Mouse (Mus musculus) forebrain, postnatal 0 days (tissue): Measurements from ENCODE around the gene Fcrl6. TPM values are rescaled to one million over a fixed set of nuclear protein-coding genes. Genes with fewer than 3 reads are reported as not detected.

ENCODE experiments used
- ATAC-seq: fragments of 200-750 bp; cut with Nextera tagmentation; 2 replicates; pipeline ENCODE4 v1.8.0; 2017; ENCODE audit warnings: mild to moderate bottlenecking, moderate library complexity
- DNase-seq: peaks from one replicate; pipeline ENCODE4 v3.0.0-alpha.2; 2015
- H3K27ac ChIP-seq: fragments of 300-500 bp; sonication (generic); 2 replicates; pipeline ENCODE4 v1.5.1; 2014; ENCODE audit warnings: low read depth, mild to moderate bottlenecking, antibody characterized with exemption, low read length, moderate library complexity, mixed read lengths
- H3K27me3 ChIP-seq: fragments of 300-500 bp; sonication (generic); 2 replicates; pipeline ENCODE4 v1.6.1; 2014; ENCODE audit warnings: mild to moderate bottlenecking, low read length, mixed read lengths; ENCODE audit not compliant: insufficient read depth
- H3K36me3 ChIP-seq: fragments of 300-500 bp; sonication (generic); 2 replicates; pipeline ENCODE4 v1.6.1; 2014; ENCODE audit warnings: mild to moderate bottlenecking, moderate library complexity; ENCODE audit not compliant: insufficient read depth
- H3K4me1 ChIP-seq: fragments of 300-500 bp; sonication (generic); 2 replicates; pipeline ENCODE4 v1.6.1; 2014; ENCODE audit warnings: antibody characterized with exemption; ENCODE audit not compliant: insufficient read depth
- H3K4me2 ChIP-seq: fragments of 300-500 bp; sonication (generic); 2 replicates; pipeline ENCODE4 v1.6.1; 2014; ENCODE audit warnings: low read depth, mild to moderate bottlenecking, moderate library complexity
- H3K4me3 ChIP-seq: fragments of 300-500 bp; sonication (generic); 2 replicates; pipeline ENCODE4 v1.5.1; 2014; ENCODE audit warnings: low read depth, low read length, mixed read lengths
- H3K9ac ChIP-seq: fragments of 300-500 bp; sonication (generic); 2 replicates; pipeline ENCODE4 v1.6.1; 2014; ENCODE audit warnings: mild to moderate bottlenecking
- H3K9me3 ChIP-seq: fragments of 300-500 bp; sonication (generic); 2 replicates; pipeline ENCODE4 v1.6.1; 2016; ENCODE audit warnings: low read length
- CTCF ChIP-seq: sonication (generic); IDR thresholded peaks from 2 replicates; pipeline ENCODE4 v1.5.1; 2016; ENCODE audit warnings: antibody characterized with exemption, control low read depth, low read depth
- WGBS: fragments of 180-500 bp; shearing (Covaris S2); extraction: QIAGEN DNeasy Blood & Tissue Kit; methylation state at CpG from one replicate; pipeline ENCODE4 v1.1.7; 2014; 5-methylcytosine and 5-hydroxymethylcytosine counted together
- polyA plus RNA-seq: library from polyadenylated mRNA; unstranded; fragments of >200 nt; fragmentation: Nextera tagmentation; extraction: Ambion mirVana; gene quantifications from 2 replicates; pipeline ENCODE4 v1.2.1, GENCODE M21; 2015
- total RNA-seq: library from RNA; depleted of rRNA; stranded (reverse); fragments of >200 nt; gene quantifications from 2 replicates; pipeline ENCODE4 v1.2.3, GENCODE M21; 2014

The Fcrl6 gene
- total and polyA plus RNA-seq, 2 experiments from 2014 or later = 0.18 TPM; not detected in 1

DNA sequence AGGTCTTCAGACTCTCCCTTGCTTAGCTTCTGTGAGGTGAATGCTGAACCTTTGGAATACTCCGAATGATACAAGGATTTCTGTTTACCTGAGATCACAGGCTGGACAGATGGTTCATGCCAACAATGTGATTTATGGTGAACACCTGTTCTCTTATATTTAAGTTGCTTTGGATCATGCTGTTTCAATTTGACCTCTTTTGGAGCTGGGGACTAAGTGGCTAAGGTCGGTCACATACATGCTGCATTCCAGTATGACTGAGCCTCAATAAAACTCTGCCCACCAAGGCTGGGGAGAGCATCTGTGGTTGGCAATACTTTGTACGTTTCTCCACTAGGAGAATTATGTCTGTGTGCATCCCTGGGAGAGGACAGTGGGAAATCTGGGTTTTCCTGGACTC lies 21.7 kb upstream of the Fcrl6 start:
- no peak overlapping the region for H3K4me2 ChIP-seq
- H3K27me3 ChIP-seq = no peaks in the 10 kb centered on the region
- ATAC-seq (no peak), DNase-seq (no peak)
- H3K9me3 ChIP-seq = no peaks in the 10 kb centered on the region
- no peak overlapping the region for H3K27ac ChIP-seq
- no peaks in the 10 kb centered on the region for H3K36me3 ChIP-seq
- TF ChIP-seq CTCF = no peak
- no peak overlapping the region for H3K4me3 ChIP-seq
- no peaks in the 10 kb centered on the region for H3K4me1 ChIP-seq
- no peak overlapping the region for H3K9ac ChIP-seq
- 84% methylated on average over 3 of the region's 3 CpGs for WGBS

DNA sequence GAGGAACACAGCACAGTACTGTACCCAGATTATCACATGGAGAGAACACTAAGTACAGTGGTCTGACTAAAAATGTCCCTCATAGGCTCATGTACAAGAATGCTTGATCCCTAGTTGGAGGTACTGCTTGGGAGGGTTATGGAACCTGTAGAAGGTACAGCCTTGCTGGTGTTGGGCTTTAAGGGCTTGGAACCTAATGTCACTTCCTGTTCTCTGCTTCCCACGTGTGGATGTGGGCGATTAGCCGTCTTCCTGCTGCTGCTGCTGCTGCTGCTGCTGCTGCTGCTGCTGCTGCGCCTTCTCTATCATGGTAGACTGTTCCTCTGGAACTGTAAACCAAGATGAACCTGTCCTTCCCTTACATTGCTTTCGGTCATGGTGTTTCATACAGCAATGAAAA lies 21.2 kb upstream of the Fcrl6 start:
- TF ChIP-seq CTCF = no peak
- 84% methylated on average over 5 of the region's 5 CpGs for WGBS
- Histone ChIP-seq H3K27me3 (no peaks in the 10 kb centered on the region), H3K4me3 (no peak overlapping the region), H3K9me3 (no peaks in the 10 kb centered on the region), H3K36me3 (no peaks in the 10 kb centered on the region), H3K4me1 (no peaks in the 10 kb centered on the region), H3K4me2 (no peak overlapping the region), H3K9ac (no peak overlapping the region), H3K27ac (no peak overlapping the region)
- ATAC-seq (no peak), DNase-seq (no peak)

GRCm38 (mm10) chr1:172619235-172619634 lies 16.9 kb upstream of the Fcrl6 start:
- Histone ChIP-seq H3K4me2 (no peak overlapping the region), H3K27ac (no peak overlapping the region), H3K4me3 (no peak overlapping the region), H3K36me3 (no peaks in the 10 kb centered on the region), H3K27me3 (no peaks in the 10 kb centered on the region), H3K9ac (no peak overlapping the region), H3K9me3 (no peaks in the 10 kb centered on the region), H3K4me1 (0 out of 2 replicates have a peak, but pooled peaks cover 5% of the 10 kb centered on the region)
- WGBS = 23% methylated on average over 7 of the region's 7 CpGs
- peak; percentile 75 for TF ChIP-seq CTCF
- DNase-seq = no peak
- ATAC-seq = no peak

GRCm38 (mm10) chr1:172618141-172618540 lies 15.8 kb upstream of the Fcrl6 start:
- TF ChIP-seq CTCF = no peak
- no peak overlapping the region for H3K4me3 ChIP-seq
- H3K36me3 ChIP-seq = no peaks in the 10 kb centered on the region
- no peak overlapping the region for H3K9ac ChIP-seq
- ATAC-seq = no peak
- no peak overlapping the region for H3K27ac ChIP-seq
- no peaks in the 10 kb centered on the region for H3K9me3 ChIP-seq
- 76% methylated on average over 4 of the region's 4 CpGs for WGBS
- no peak for DNase-seq
- H3K4me1 ChIP-seq = 0 out of 2 replicates have a peak, but pooled peaks cover 5% of the 10 kb centered on the region
- no peaks in the 10 kb centered on the region for H3K27me3 ChIP-seq
- no peak overlapping the region for H3K4me2 ChIP-seq

DNA sequence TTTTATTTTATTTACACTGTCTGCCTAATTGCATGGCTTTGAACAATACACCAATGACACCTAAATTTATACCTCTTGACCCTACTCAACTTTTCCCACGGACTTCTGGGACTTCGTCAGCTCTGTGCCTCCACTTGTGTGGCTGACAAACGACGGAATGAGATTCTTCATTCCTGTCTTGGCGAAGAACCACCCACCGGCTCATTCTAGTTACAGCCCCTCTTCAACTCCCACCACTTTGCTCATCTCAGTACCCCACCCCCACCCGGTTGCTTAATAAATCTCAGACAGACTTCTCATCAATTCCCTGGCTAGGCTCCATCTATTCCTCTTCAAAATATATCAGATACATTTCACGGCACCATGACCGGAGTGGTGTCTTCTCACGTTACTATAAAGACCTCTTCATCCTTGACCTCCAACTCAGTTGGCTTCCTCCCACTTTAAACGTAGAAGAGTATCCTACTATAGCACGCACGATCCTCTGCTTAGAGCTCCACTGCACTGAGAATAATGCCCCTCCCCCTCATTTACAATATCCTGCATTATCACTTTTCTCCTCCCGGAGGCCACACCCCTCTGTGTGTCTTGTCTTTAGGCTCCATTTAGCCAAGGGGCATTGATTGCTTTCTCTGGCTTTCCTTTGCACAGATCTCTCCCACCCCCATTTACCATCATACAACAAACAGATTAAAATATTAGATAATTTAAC lies 15.2 kb upstream of the Fcrl6 start:
- 0 out of 2 replicates have a peak, but pooled peaks cover 5% of the 10 kb centered on the region for H3K4me1 ChIP-seq
- TF ChIP-seq CTCF = no peak
- H3K36me3 ChIP-seq = no peaks in the 10 kb centered on the region
- H3K9ac ChIP-seq = peak overlapping the region; percentile 52; the same call in 1 of the 2 replicates
- no peak overlapping the region for H3K27ac ChIP-seq
- no peaks in the 10 kb centered on the region for H3K27me3 ChIP-seq
- ATAC-seq (peak; percentile 33), DNase-seq (no peak)
- H3K4me2 ChIP-seq = peak overlapping the region; percentile 81
- H3K9me3 ChIP-seq = no peaks in the 10 kb centered on the region
- WGBS = 32% methylated on average over 14 of the region's 14 CpGs
- H3K4me3 ChIP-seq = peak overlapping the region; percentile 40

GRCm38 (mm10) chr1:172616537-172617300 lies 14.4 kb upstream of the Fcrl6 start:
- H3K36me3 ChIP-seq = no peaks in the 10 kb centered on the region
- 0 out of 2 replicates have a peak, but pooled peaks cover 5% of the 10 kb centered on the region for H3K4me1 ChIP-seq
- no peaks in the 10 kb centered on the region for H3K27me3 ChIP-seq
- H3K27ac ChIP-seq = 0 out of 2 replicates have a peak overlapping the region, but pooled peaks have one; percentile 0
- peak; percentile 89 for ATAC-seq
- H3K4me3 ChIP-seq = peak overlapping the region; percentile 40
- no peak for TF ChIP-seq CTCF
- H3K9me3 ChIP-seq = no peaks in the 10 kb centered on the region
- peak overlapping the region; percentile 52 for H3K9ac ChIP-seq
- peak; percentile 67 for DNase-seq
- peak overlapping the region; percentile 81 for H3K4me2 ChIP-seq
- 4% methylated on average over 22 of the region's 22 CpGs for WGBS

DNA sequence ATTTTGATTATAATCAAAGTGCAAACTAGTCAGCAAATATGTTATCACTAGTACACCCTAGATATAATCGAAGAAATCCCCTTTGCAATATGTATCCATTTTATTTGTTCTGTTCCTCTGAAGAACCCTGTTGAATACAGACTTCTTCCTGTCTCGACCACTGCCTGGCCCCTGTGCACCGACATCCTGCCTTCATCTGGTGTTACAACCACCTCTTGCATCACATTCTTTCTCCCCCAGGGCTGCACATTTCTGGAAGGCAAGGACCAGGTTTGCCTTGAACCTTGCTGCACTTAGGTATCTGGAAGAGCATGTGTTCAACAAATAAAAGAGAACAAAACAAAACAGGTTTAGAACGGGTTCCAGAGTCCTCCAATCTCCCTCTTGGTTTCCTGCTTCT lies 13.1 kb upstream of the Fcrl6 start:
- Histone ChIP-seq H3K9me3 (no peaks in the 10 kb centered on the region), H3K4me2 (no peak overlapping the region), H3K4me3 (no peak overlapping the region), H3K9ac (no peak overlapping the region), H3K27me3 (no peaks in the 10 kb centered on the region), H3K27ac (no peak overlapping the region), H3K4me1 (0 out of 2 replicates have a peak, but pooled peaks cover 5% of the 10 kb centered on the region), H3K36me3 (no peaks in the 10 kb centered on the region)
- WGBS = 82% methylated on average over 4 of the region's 4 CpGs
- DNase-seq = no peak
- ATAC-seq = no peak
- no peak for TF ChIP-seq CTCF
